Mouse (Mus musculus): Measurements from ENCODE around the gene Cmas. TPM values are rescaled to one million over a fixed set of nuclear protein-coding genes. Genes with fewer than 3 reads are reported as not detected.

The Cmas gene
- polyA plus RNA-seq (2012; rRNA removed), result 39.5 and 40.8 TPM in 2 replicates

DNA sequence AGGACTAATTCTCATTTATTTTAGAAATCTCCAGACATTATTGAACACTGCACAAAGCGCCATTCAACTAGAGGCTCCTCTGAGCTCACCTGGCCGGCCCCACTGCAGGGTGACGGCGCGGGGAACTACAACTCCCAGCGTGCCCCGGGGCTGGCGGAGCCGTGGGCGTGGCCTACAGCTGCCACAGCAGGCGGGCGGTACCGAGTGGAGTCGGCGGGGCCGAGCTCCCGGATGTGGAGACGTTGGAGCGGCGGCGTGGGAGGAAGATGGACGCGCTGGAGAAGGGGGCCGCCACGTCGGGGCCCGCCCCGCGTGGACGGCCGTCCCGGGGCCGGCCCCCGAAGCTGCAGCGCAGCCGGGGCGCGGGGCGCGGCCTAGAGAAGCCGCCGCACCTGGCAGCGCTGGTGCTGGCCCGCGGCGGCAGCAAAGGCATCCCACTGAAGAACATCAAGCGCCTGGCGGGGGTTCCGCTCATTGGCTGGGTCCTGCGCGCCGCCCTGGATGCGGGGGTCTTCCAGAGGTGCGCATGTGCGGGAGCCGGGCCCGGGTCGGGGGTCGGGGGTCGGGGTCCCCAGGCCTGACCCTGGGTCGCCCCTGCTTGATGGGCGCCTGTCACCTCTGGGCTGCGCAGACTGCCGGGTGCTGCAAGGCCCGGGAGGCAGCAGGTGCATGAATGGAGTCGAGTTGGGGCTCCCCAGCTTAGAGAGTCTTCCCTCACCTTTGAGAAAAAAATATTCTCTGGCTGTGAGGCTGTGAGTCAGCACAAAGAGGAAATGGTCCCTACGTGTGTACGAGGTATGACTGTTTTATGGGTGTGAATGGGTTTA lies at the start of gene Cmas:
Cmas (plus strand) TSS at position 180 of the 827 bp plus-strand sequence.
- H3K36me3 ChIP-seq (ENCODE audit: control insufficient read depth, insufficient read depth, low read length), result peaks cover 5% of the 10 kb centered on the region
- H3K4me3 ChIP-seq (ENCODE audit: low read depth, low read length), result peak within 1 kb of the TSS; percentile 97
- TF ChIP-seq CTCF (IDR thresholded peaks at IDR 0.05; ENCODE audit: extremely low read depth, insufficient read length, insufficient replicate concordance, low read depth, low read length), result no peak
- TF ChIP-seq POLR2A (IDR thresholded peaks at IDR 0.05; ENCODE audit: low read depth, low read length), result peak; percentile 86
- no peaks in the 10 kb centered on the region for H3K27me3 ChIP-seq (ENCODE audit: control insufficient read depth, insufficient read depth, low read length)
- H3K4me1 ChIP-seq (ENCODE audit: control insufficient read depth, insufficient read depth, insufficient read length, low read length), result peaks cover 27% of the 10 kb centered on the region; the same call in 1 of the 2 replicates
- WGBS, result under 1% methylated on average over 68 of the region's 68 CpGs
- H3K27ac ChIP-seq (ENCODE audit: insufficient read depth, low read depth, low read length), result peak within 1 kb of the TSS; percentile 96

DNA sequence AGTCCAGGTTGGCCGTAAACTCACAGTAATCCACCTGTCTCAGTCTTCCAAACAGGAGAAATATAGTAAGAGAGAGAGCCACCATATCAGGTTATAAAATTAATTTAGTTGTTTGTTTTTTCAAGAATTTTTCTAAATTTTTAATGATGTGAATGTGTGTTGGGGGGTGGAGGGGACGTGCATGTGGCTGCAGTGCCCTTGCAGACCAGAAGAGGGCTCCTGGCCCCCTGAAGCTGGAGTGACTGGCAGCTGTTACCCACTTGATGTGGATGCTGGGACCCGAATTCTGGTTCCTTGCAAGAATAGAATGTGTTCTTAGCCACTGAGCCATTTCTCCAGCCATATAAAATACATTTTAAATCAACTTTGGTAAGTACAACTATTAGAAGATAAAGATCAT lies 49.8 kb upstream of the Cmas start:
- 72% methylated on average over 3 of the region's 3 CpGs for WGBS
- Histone ChIP-seq H3K27me3 (ENCODE audit: control insufficient read depth, insufficient read depth, low read length) (peaks cover 8% of the 10 kb centered on the region; the same call in 1 of the 2 replicates), H3K4me1 (ENCODE audit: control insufficient read depth, insufficient read depth, insufficient read length, low read length) (no peaks in the 10 kb centered on the region), H3K36me3 (ENCODE audit: control insufficient read depth, insufficient read depth, low read length) (no peaks in the 10 kb centered on the region), H3K4me3 (ENCODE audit: low read depth, low read length) (no peak overlapping the region), H3K27ac (ENCODE audit: insufficient read depth, low read depth, low read length) (no peak overlapping the region)
- TF ChIP-seq POLR2A (IDR thresholded peaks at IDR 0.05; ENCODE audit: low read depth, low read length) (no peak), CTCF (IDR thresholded peaks at IDR 0.05; ENCODE audit: extremely low read depth, insufficient read length, insufficient replicate concordance, low read depth, low read length) (peak; percentile 38; the same call in 1 of the 2 replicates)

DNA sequence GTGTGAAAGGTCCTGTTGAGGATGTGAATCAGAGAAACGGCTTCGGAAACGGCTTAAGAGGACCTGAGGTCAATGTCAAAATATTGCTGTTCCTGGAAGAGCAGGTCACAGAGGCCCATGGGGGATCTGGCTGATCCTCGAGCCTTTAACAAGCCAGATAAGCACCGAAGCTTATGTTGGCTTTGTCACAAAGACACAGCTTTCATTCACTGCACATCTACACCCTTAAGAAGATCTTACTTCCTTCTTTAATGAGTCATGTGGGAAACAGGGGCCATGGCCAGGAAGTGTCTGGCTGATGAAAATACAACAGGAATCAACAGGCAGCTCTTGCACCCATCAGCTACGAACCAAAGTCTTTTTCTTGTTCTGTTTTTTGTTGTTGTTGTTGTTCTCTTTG lies 48.1 kb upstream of the Cmas start:
- Histone ChIP-seq H3K4me3 (ENCODE audit: low read depth, low read length) (no peak overlapping the region), H3K36me3 (ENCODE audit: control insufficient read depth, insufficient read depth, low read length) (no peaks in the 10 kb centered on the region), H3K27ac (ENCODE audit: insufficient read depth, low read depth, low read length) (no peak overlapping the region), H3K4me1 (ENCODE audit: control insufficient read depth, insufficient read depth, insufficient read length, low read length) (no peaks in the 10 kb centered on the region), H3K27me3 (ENCODE audit: control insufficient read depth, insufficient read depth, low read length) (no peaks in the 10 kb centered on the region)
- no peak for TF ChIP-seq POLR2A (IDR thresholded peaks at IDR 0.05; ENCODE audit: low read depth, low read length)
- no peak for TF ChIP-seq CTCF (IDR thresholded peaks at IDR 0.05; ENCODE audit: extremely low read depth, insufficient read length, insufficient replicate concordance, low read depth, low read length)
- 71% methylated on average over 6 of the region's 6 CpGs for WGBS

DNA sequence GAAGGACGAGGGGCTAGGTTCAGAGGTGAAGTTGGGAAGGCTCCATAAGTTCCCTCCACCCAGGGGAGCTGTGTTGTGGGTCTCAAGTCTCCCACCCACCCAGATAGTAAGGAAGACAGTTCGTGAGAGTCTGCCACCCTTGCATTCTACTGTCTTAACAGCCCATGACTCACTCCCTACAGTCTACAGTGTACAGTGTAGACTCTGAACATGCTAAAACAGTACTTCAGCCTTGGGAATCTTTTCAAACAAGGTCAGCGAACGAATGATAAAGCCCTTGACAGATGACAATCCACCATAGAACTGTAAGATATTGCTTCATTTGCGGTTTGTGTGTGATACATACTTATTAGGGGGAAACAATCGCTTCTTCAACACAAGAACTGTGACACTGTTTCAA lies 45.8 kb upstream of the Cmas start:
- no peak overlapping the region for H3K27ac ChIP-seq (ENCODE audit: insufficient read depth, low read depth, low read length)
- WGBS, result 58% methylated on average over 6 of the region's 6 CpGs
- no peak overlapping the region for H3K4me3 ChIP-seq (ENCODE audit: low read depth, low read length)
- no peaks in the 10 kb centered on the region for H3K4me1 ChIP-seq (ENCODE audit: control insufficient read depth, insufficient read depth, insufficient read length, low read length)
- H3K36me3 ChIP-seq (ENCODE audit: control insufficient read depth, insufficient read depth, low read length), result no peaks in the 10 kb centered on the region
- H3K27me3 ChIP-seq (ENCODE audit: control insufficient read depth, insufficient read depth, low read length), result no peaks in the 10 kb centered on the region
- TF ChIP-seq CTCF (IDR thresholded peaks at IDR 0.05; ENCODE audit: extremely low read depth, insufficient read length, insufficient replicate concordance, low read depth, low read length), result no peak
- no peak for TF ChIP-seq POLR2A (IDR thresholded peaks at IDR 0.05; ENCODE audit: low read depth, low read length)

DNA sequence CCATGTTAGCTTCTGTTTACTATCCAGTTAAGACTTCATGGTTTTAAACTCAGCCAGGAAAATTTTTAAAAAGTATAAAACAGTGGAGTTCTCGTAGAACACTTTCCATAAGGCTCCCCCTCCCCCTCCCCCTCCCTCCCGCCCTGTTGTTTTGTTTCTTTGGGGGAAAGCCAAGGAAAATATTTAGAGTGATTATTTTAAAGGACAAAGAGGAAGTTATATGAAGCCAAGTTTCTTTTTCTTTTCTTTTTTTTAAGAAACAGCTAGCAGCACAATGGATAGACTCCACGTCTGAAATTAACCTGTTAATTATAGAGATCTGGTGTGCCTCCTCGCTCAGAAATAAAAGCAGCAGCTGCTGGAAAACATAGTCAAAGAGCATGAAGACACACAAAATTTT lies 45.4 kb upstream of the Cmas start:
- Histone ChIP-seq H3K4me3 (ENCODE audit: low read depth, low read length) (no peak overlapping the region), H3K36me3 (ENCODE audit: control insufficient read depth, insufficient read depth, low read length) (no peaks in the 10 kb centered on the region), H3K27ac (ENCODE audit: insufficient read depth, low read depth, low read length) (no peak overlapping the region), H3K4me1 (ENCODE audit: control insufficient read depth, insufficient read depth, insufficient read length, low read length) (no peaks in the 10 kb centered on the region), H3K27me3 (ENCODE audit: control insufficient read depth, insufficient read depth, low read length) (no peaks in the 10 kb centered on the region)
- WGBS, result 28% methylated on average over 4 of the region's 4 CpGs
- TF ChIP-seq CTCF (IDR thresholded peaks at IDR 0.05; ENCODE audit: extremely low read depth, insufficient read length, insufficient replicate concordance, low read depth, low read length), result no peak
- no peak for TF ChIP-seq POLR2A (IDR thresholded peaks at IDR 0.05; ENCODE audit: low read depth, low read length)

DNA sequence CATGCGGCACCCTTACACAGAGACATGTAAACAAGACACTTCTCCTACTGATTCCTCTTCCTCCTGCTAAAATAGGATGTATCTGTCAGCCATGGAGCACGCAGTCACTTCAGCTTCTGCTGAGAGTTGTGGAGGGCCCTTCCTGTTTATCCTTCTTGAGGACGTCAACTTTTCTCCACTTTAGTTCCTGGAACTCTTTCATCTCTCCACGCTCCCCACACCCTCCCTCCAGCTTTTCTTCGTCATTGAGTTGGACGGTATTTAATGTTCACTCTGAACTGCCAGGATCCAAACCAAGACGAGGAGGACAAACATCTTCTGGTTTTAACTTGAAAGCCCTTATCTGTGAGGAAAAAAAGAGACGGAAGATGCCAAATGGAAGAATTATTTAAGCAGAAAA lies 41.5 kb upstream of the Cmas start:
- Histone ChIP-seq H3K27ac (ENCODE audit: insufficient read depth, low read depth, low read length) (peak overlapping the region; percentile 2; the same call in 1 of the 2 replicates), H3K4me1 (ENCODE audit: control insufficient read depth, insufficient read depth, insufficient read length, low read length) (no peaks in the 10 kb centered on the region), H3K36me3 (ENCODE audit: control insufficient read depth, insufficient read depth, low read length) (no peaks in the 10 kb centered on the region), H3K4me3 (ENCODE audit: low read depth, low read length) (no peak overlapping the region), H3K27me3 (ENCODE audit: control insufficient read depth, insufficient read depth, low read length) (no peaks in the 10 kb centered on the region)
- TF ChIP-seq CTCF (IDR thresholded peaks at IDR 0.05; ENCODE audit: extremely low read depth, insufficient read length, insufficient replicate concordance, low read depth, low read length) (no peak), POLR2A (IDR thresholded peaks at IDR 0.05; ENCODE audit: low read depth, low read length) (no peak)
- WGBS, result 72% methylated on average over 8 of the region's 8 CpGs

DNA sequence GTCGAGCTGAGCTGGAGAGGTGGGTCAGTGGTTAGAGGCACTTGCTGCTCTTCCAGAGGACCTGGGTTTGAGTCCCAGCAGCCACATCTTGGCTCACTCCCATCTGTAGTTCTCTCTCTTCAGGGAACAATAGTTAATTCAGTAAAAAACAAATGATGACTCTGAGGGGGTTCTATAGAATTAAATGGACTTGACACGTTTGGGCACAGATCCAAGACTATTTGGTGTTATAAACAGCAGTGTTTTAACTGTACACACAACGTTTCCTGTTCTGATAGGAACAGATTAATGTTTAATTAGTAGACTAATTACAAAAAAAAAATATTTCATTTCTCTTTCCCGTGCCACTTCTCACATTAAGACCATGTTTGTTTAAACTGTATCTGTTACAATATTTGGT lies 39.3 kb upstream of the Cmas start:
- Histone ChIP-seq H3K27me3 (ENCODE audit: control insufficient read depth, insufficient read depth, low read length) (no peaks in the 10 kb centered on the region), H3K4me1 (ENCODE audit: control insufficient read depth, insufficient read depth, insufficient read length, low read length) (no peaks in the 10 kb centered on the region), H3K27ac (ENCODE audit: insufficient read depth, low read depth, low read length) (no peak overlapping the region), H3K36me3 (ENCODE audit: control insufficient read depth, insufficient read depth, low read length) (no peaks in the 10 kb centered on the region), H3K4me3 (ENCODE audit: low read depth, low read length) (no peak overlapping the region)
- whole genome bisulfite sequencing, result 24% methylated on average over 4 of the region's 4 CpGs
- TF ChIP-seq POLR2A (IDR thresholded peaks at IDR 0.05; ENCODE audit: low read depth, low read length) (no peak), CTCF (IDR thresholded peaks at IDR 0.05; ENCODE audit: extremely low read depth, insufficient read length, insufficient replicate concordance, low read depth, low read length) (no peak)

Measured in small intestine, adult 2 months (tissue).